Mouse (Mus musculus) layer of hippocampus, postnatal 14 days (tissue): ENCODE data around the gene Pcca. TPM values are rescaled to one million over a fixed set of nuclear protein-coding genes. Genes with fewer than 3 reads are reported as not detected.

Experiments
- DNase-seq, 2 experiments: peaks; one replicate each; pipeline ENCODE4 v3.0.0; 2021 to 2022; ENCODE audit warnings: low spot score in 2 of 2, mixed read lengths in 1 of 2
- total RNA-seq, 2 experiments: library from RNA; stranded (reverse); gene quantifications; 2 replicates each; pipeline ENCODE4 v1.2.3; 2021

The Pcca gene
- total RNA-seq, 2 experiments from 2014 or later: 38.1 to 43.4 TPM

DNA sequence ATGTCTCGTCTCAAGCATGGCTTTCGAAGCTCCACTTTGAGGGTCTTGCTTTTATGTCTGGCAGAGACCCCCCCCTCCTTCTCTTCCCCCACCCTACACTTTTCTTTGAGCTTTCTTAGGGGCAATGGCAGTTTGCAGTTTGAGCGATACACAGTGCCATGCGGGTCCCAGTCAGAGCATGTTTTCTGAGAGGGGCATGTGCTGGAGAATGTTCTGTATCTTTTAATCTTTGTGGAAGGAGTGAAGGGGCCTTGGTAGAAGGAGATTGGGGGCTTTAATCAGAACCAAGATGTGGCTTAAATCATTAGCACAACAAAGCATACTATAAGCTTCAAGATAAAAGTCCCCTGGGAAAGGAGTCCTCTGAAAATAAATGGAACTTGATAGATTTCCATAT lies 349.3 kb downstream of the Pcca start:
- DNase-seq: no peak

DNA sequence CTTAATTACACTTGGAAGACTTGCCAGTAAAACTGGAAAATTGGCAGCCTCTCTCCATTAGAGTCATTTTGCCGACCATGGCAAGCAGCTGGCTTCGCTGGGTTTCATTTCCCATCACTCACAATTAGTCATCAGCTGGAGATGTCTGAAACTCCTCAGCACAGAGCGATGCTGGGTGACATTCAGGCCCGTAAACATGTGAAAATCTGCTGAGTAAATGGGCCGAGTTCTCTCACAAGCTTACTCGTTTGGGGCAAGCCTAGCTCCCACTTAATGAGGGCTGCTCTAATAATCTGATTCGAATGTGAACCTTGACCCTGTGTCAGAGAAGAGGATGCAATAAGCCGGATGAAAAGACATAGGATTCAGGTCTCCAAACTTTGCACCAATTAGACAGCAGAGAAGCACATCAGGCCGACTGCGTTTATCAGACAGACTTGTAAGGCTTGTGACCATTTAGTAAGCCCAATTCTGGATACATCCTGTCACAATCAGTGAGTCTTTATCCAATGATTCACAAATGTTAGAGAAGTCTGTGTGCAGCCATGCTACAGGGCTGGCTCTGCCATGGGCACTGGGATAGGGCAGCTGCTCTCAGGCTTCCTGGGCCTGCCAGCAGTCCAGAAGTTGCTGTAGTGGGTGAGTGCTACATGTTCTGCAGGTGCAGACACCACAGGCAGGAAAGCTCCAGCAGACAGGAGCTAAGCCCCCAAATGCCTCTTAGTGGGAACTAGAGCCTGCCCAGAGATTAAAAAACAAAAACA lies 349.9 kb downstream of the Pcca start:
- DNase-seq: peak in 1 of 2 experiments; percentile 65

- DNase-seq: peak in 1 of 2 experiments; percentile 73
Observed at GRCm38 (mm10) chr14:122885893-122886292, 351.8 kb downstream of the Pcca start.

DNA sequence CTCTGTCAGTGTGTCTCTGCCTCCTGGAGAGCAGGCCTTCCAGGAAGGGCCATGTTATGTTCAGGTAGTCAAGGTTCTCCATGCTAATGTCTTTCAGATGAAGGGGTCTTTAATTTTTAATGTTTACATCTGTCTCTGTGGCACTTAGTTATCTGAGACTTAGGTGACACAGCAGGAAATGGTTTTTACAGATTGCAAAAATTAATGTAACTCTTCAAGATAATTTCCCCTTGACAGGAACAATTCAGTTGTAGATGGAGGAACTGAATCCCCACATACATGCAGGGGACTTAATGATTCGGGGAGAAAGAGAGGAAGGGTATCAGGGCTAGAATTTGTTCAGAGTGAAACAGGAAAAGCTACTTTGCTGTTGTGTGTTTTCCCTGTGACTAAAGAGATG lies 353.2 kb downstream of the Pcca start:
- no peak for DNase-seq

- DNase-seq: no peak
Observed at GRCm38 (mm10) chr14:122887702-122888479, 353.8 kb downstream of the Pcca start.

DNA sequence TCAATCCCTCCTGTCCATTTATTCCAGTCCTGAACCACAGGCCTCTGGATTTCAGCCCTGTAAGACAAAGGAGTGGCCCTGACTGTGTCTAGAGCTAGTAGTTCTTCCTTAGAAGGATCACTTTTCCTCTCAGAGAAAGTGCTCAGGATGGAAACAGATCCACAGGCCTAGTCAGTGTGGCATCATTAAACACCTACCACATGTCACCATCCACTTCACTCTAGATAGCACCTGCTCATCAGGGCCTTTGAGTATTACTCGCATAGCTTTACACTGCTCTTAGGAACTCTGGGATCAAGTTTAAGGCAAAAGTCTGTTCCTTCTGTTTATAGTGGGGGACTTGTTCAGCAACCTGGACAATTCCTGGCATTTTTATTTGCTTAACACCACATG lies 354.4 kb downstream of the Pcca start:
- no peak for DNase-seq

DNA sequence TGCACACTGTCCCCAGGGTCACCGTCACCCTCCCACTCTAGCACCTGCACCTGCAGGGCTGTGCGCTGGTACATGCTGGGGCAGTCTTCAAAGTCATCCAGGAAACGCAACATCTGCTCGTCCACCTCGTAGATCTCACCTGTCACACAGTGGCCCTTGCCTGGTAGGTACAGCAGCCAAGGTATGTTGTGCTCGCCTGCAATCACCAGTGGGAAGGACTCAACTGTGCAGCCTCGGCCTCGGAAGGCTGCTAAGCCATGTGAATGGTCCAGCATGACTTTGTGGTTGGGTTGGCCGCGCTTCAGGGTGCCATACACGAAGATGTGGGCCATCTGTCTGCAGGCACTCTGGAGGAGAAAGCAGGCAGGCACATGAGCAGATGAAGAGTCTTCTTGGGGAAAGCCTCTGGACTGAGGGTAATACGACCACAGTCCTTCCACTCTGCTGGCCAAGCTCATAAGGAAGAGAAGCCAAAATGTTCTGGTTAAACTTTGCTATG lies 357.4 kb downstream of the Pcca start:
- no peak for DNase-seq

GRCm38 (mm10) chr14:122896106-122896505 lies 362.0 kb downstream of the Pcca start:
- no peak for DNase-seq

GRCm38 (mm10) chr14:122898550-122898949 lies 364.4 kb downstream of the Pcca start:
- no peak for DNase-seq

- no peak for DNase-seq
Observed at GRCm38 (mm10) chr14:122900679-122901078, 366.6 kb downstream of the Pcca start.

GRCm38 (mm10) chr14:122901177-122901576 lies 367.1 kb downstream of the Pcca start:
- DNase-seq: no peak

DNA sequence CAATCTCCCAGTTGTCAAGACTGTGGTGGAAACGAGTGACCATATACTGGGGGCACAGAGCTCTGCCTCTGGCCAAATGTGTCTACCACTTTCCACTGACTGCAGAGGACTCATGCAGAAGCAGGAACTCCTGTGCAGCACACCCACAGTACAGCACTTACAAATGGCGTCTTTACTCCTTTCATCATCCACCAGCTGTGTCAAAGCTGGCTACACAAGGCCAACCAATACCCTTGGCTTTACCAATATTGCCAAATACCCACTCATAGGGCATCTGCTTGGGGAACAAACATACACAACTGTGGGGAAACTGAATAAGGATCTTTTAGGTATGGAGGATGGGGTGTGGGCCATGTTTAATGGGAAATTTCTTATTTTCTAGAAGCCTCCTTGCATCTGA lies 367.6 kb downstream of the Pcca start:
- no peak for DNase-seq

GRCm38 (mm10) chr14:122902136-122902535 lies 368.0 kb downstream of the Pcca start:
- DNase-seq: no peak

DNA sequence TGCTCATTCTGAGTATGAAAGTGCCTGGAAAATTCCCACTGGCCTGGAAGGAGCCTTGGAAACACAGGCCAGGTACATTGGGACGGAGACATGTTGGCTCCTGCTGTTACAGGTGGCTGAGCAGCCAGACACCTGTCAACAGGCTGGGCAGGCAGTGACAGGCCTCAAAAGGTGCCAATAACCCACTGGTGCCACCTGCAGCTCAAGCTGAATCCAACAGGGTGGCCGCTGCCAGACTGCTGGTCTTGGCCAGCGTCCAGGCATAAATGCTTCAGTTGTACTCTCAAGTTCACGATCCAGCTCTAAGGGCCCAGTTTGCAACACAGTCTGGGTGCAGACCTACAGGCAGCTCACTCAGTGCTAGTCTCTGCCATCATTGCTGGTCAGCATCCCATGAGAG lies 368.8 kb downstream of the Pcca start:
- peak; percentile 67 to 73 for DNase-seq

DNA sequence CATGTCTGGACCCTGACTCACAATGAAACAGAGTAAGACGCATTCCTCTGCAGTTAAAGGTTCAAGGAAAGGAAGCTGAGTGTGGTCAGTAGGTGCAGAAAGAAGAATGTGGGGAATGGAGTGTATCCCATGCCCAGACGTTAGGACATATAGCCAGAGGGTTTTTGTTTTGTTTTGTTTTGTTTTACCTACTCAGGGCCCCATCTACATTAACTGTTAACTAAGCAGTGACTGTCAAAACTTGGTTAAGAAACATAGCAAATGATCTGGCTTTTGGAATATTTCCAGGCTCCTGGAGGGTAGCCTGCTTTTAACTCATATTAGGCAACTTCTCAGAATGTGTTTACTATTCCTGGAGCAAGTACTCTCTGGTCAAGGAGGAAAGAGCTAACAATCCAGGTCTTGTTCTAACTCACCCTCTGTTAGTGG lies 369.8 kb downstream of the Pcca start:
- no peak for DNase-seq

- no peak for DNase-seq
Observed at GRCm38 (mm10) chr14:122905007-122905406, 370.9 kb downstream of the Pcca start.

GRCm38 (mm10) chr14:122908075-122908474 lies 374.0 kb downstream of the Pcca start:
- DNase-seq: no peak

- DNase-seq: no peak
Observed at GRCm38 (mm10) chr14:122909368-122910091, 375.4 kb downstream of the Pcca start.

- DNase-seq: no peak
Observed at GRCm38 (mm10) chr14:122911265-122911664, 377.1 kb downstream of the Pcca start.

DNA sequence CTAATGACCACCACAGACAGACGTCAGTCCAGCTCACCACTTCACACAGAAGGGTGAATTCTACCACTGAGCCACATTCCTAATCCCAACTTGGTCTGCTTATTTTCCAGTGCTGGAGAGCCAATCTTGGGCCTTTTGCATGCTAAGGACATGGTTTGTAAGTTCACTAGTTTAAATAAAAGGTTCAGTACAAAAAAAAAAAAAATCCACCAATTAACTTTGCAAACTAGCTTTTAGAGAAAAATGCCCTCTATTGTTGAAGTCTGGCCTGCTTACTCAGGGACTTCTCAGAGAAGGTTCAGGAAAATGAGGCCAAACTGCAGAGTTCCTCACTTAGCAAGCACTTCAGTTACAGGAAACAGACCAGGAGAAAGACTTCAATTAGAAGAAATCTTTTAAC lies 378.0 kb downstream of the Pcca start:
- DNase-seq: no peak

DNA sequence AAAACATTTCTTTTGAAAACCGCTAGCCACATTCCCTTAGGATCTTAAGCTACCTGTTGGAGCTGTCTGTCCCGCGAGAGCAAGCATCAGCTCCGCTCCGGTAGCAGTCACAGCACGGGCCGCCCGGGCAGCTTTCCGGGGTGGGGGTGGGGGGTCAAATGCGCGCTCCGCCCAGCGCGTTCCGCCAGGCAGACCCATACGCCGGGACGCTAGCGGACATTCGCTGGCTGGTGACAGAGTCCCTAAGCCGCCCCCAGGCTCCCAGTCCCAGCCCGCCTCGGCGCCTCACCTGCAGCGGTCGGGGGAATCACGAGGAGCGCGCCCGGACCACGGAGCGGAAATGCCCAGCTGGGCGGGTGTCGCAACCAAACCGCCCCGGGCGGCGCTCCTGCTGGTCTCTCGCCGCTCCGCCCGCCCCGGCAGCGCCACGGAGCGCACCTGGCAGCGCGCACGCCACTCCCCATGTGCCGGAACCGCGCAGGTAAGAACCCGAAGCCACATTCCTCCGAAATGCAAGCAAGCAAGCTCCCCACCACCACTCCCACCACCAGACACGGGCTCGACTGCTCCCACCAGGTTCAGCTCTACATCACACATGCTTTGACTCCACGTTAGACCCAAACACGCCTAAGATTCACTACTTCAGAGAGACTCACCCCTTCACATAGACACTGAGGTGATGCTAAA lies 378.8 kb downstream of the Pcca start:
- DNase-seq: peak in 1 of 2 experiments; percentile 47
